Mouse (Mus musculus): ENCODE results near the gene Rnf135. TPM values are rescaled to one million over a fixed set of nuclear protein-coding genes. Genes with fewer than 3 reads are reported as not detected.

The Rnf135 gene
- polyA plus RNA-seq, 1 experiment from 2014 or later = 14.5 TPM

DNA sequence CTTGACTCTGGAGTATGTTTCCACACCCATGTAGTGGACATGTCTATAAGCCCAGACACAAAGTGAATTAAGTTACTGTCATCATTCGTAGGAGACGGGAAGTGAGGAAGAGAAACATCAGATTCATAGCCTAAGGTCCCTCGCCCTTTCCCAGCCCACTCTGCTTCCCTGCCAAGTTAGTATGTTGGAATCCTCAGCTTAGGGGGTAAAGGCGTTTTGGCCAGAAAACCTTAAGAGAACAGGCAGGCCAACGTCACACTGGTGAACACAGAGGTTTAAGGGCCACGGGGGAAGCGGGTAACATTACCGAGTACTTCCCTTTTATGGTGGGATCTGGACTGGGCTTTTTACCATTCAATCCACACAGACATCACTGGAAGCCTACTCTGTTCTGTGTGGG lies 28.1 kb upstream of the Rnf135 start:
- Histone ChIP-seq H3K27me3 (ENCODE audit: control insufficient read depth, insufficient read depth, low read length) (peaks cover 17% of the 10 kb centered on the region), H3K4me2 (ENCODE audit: low read depth, low read length) (no peak overlapping the region)
- WGBS = 86% methylated on average over 8 of the region's 8 CpGs

DNA sequence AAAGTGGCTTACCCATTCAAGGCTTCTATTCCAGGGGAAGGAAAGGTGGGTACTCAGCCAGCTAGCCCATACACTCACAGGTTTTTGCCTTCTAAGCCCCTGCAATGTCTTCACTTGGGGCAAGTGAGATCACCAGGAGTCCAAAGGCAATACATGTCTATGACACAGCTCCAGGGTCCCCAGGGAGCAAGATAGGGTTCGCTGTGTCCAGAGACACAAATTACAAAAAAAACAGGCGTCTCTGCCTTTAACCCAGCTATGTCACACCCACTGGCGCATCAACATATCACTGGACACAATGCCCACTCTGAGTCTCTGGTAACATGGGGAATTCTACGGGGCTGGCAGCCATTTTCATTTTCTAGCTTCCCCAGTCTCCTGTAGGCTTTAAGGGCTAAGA lies 27.7 kb upstream of the Rnf135 start:
- WGBS = 82% methylated on average over 4 of the region's 4 CpGs
- ATAC-seq (replicated peaks; ENCODE audit: extremely low read depth, insufficient read depth, low FRiP score) = no peak
- no peaks in the 10 kb centered on the region for H3K36me3 ChIP-seq (ENCODE audit: control insufficient read depth, insufficient read depth)

More for the DNA sequence above, 28.1 kb upstream of the Rnf135 start:
- Histone ChIP-seq H3K9ac (ENCODE audit: low read length) (no peak overlapping the region), H3K9me3 (replicated peaks; ENCODE audit: control insufficient read depth, low read length) (no peaks in the 10 kb centered on the region), H3K27ac (ENCODE audit: low read length) (no peak overlapping the region), H3K4me1 (ENCODE audit: control insufficient read depth, insufficient read depth, low read length) (0 out of 2 replicates have a peak, but pooled peaks cover 2% of the 10 kb centered on the region), H3K36me3 (ENCODE audit: control insufficient read depth, insufficient read depth) (no peaks in the 10 kb centered on the region), H3K4me3 (ENCODE audit: low read length) (no peak overlapping the region)
- ATAC-seq (replicated peaks; ENCODE audit: extremely low read depth, insufficient read depth, low FRiP score) = no peak

DNA sequence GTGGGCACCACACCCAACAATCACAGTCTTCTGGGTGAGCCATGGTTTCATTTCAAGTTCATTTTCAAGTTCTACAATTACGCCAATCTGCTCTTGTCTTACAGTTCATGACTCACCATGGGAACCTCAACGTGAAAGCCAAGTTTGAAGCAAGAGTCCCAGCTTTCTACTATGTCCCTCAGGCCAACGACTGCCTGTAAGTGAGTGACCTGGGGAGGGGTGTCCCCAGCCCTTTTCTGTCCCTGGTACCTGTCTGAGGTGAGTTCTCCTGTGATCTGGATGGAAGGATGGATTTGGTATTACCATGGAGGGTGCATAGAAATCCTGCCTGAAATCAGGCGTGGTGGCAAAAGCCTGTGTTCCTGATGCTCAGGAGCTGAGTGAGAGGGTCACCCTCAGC lies 26.8 kb upstream of the Rnf135 start:
- H3K4me3 ChIP-seq (ENCODE audit: low read length) = no peak overlapping the region
- H3K36me3 ChIP-seq (ENCODE audit: control insufficient read depth, insufficient read depth) = no peaks in the 10 kb centered on the region
- 0 out of 2 replicates have a peak, but pooled peaks cover 2% of the 10 kb centered on the region for H3K4me1 ChIP-seq (ENCODE audit: control insufficient read depth, insufficient read depth, low read length)
- no peak overlapping the region for H3K9ac ChIP-seq (ENCODE audit: low read length)
- no peak for ATAC-seq (replicated peaks; ENCODE audit: extremely low read depth, insufficient read depth, low FRiP score)
- peaks cover 17% of the 10 kb centered on the region for H3K27me3 ChIP-seq (ENCODE audit: control insufficient read depth, insufficient read depth, low read length)
- H3K9me3 ChIP-seq (replicated peaks; ENCODE audit: control insufficient read depth, low read length) = no peaks in the 10 kb centered on the region
- H3K4me2 ChIP-seq (ENCODE audit: low read depth, low read length) = no peak overlapping the region
- no peak overlapping the region for H3K27ac ChIP-seq (ENCODE audit: low read length)
- 74% methylated on average over 4 of the region's 4 CpGs for WGBS

More for the DNA sequence above, 27.7 kb upstream of the Rnf135 start:
- Histone ChIP-seq H3K4me3 (ENCODE audit: low read length) (no peak overlapping the region), H3K4me1 (ENCODE audit: control insufficient read depth, insufficient read depth, low read length) (0 out of 2 replicates have a peak, but pooled peaks cover 2% of the 10 kb centered on the region), H3K4me2 (ENCODE audit: low read depth, low read length) (no peak overlapping the region), H3K27me3 (ENCODE audit: control insufficient read depth, insufficient read depth, low read length) (peaks cover 17% of the 10 kb centered on the region), H3K27ac (ENCODE audit: low read length) (no peak overlapping the region), H3K9ac (ENCODE audit: low read length) (no peak overlapping the region), H3K9me3 (replicated peaks; ENCODE audit: control insufficient read depth, low read length) (no peaks in the 10 kb centered on the region)

DNA sequence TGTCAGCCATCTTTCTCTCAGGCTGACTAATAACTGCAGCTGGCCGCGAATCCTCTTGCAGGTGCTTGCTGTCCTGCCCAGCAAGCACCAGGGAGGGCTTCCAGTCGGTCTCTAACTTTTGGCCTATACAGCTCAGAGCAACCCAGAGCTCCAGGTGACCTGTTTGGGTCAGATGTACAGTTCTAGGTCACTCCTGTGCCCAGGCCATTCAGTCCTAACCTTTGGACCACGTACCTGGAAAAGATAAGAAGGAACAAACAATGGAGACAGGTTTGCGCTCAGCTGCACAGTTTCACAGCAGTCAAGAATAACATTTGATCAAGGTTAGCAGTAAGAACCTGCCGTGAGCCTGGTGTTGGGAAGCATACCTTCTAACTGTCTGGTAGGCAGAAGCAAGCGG lies 24.6 kb upstream of the Rnf135 start:
- peaks cover 14% of the 10 kb centered on the region for H3K27me3 ChIP-seq (ENCODE audit: control insufficient read depth, insufficient read depth, low read length)
- no peaks in the 10 kb centered on the region for H3K36me3 ChIP-seq (ENCODE audit: control insufficient read depth, insufficient read depth)
- no peaks in the 10 kb centered on the region for H3K4me1 ChIP-seq (ENCODE audit: control insufficient read depth, insufficient read depth, low read length)
- H3K4me2 ChIP-seq (ENCODE audit: low read depth, low read length) = no peak overlapping the region
- WGBS = 80% methylated on average over 7 of the region's 7 CpGs
- H3K4me3 ChIP-seq (ENCODE audit: low read length) = no peak overlapping the region
- H3K9me3 ChIP-seq (replicated peaks; ENCODE audit: control insufficient read depth, low read length) = no peaks in the 10 kb centered on the region
- ATAC-seq (replicated peaks; ENCODE audit: extremely low read depth, insufficient read depth, low FRiP score) = no peak
- H3K27ac ChIP-seq (ENCODE audit: low read length) = no peak overlapping the region
- no peak overlapping the region for H3K9ac ChIP-seq (ENCODE audit: low read length)

DNA sequence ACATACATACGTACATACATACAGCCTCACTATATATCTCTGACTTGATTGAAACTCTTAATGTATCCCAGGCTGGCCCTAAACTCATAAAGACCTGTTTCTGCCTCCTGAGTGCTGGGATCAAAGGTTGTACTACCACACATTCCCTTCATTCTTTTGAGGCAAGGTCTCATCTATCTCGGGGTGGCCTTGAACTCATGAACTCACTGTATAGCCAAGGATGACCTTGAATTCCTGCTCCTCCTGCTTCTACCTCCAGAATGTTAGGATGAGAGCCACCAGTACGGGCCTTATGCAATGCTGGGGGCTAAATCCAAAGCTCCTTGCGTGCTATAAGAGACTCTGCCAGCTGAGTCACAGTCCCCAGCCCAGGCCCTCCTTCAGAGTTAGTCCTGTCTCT lies 22.6 kb upstream of the Rnf135 start:
- Histone ChIP-seq H3K4me3 (ENCODE audit: low read length) (no peak overlapping the region), H3K27ac (ENCODE audit: low read length) (no peak overlapping the region), H3K9me3 (replicated peaks; ENCODE audit: control insufficient read depth, low read length) (no peaks in the 10 kb centered on the region), H3K4me2 (ENCODE audit: low read depth, low read length) (no peak overlapping the region), H3K9ac (ENCODE audit: low read length) (no peak overlapping the region), H3K27me3 (ENCODE audit: control insufficient read depth, insufficient read depth, low read length) (no peaks in the 10 kb centered on the region; the same call in 1 of the 2 replicates), H3K36me3 (ENCODE audit: control insufficient read depth, insufficient read depth) (no peaks in the 10 kb centered on the region), H3K4me1 (ENCODE audit: control insufficient read depth, insufficient read depth, low read length) (no peaks in the 10 kb centered on the region)
- ATAC-seq (replicated peaks; ENCODE audit: extremely low read depth, insufficient read depth, low FRiP score) = no peak
- 82% methylated on average over 4 of the region's 4 CpGs for WGBS

DNA sequence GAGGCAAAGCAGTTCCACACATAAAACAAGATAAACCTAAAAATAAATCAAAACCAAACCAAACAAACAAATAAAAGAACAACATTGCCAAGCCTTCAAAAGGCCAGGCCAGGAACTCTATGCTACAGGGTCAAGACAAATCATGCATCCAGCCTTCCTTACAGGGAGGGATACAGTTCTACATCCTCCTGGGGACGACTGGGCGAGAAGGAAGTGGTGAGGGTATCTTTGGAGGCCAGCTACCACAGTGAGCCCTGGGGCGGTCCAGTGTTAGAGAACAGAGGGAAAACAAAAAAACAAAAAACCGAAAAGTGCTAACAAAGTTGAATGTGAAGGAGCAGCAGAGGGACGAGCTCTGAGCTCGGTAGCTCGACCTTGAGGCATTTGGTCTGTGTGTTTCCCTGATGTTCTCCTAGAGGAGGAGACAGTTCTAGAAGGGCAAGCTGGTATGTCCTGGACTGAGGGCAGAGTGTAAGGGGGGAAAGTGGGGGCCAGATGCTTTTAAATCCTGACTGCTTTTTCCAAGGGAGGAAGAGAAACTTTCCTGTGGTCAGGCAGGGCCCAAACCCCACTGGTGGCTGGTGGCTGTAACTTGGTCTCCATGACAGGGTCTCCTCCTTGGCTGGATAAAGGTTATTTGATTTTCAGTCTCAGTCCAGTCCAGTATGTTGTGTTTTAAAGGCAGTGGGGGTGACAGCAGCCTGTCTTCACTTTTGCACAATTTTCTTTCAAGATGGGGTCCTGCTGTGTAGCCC lies 20.1 kb upstream of the Rnf135 start:
- Histone ChIP-seq H3K9ac (ENCODE audit: low read length) (no peak overlapping the region), H3K4me1 (ENCODE audit: control insufficient read depth, insufficient read depth, low read length) (no peaks in the 10 kb centered on the region), H3K4me2 (ENCODE audit: low read depth, low read length) (no peak overlapping the region), H3K4me3 (ENCODE audit: low read length) (no peak overlapping the region), H3K27ac (ENCODE audit: low read length) (no peak overlapping the region), H3K27me3 (ENCODE audit: control insufficient read depth, insufficient read depth, low read length) (no peaks in the 10 kb centered on the region; the same call in 1 of the 2 replicates), H3K9me3 (replicated peaks; ENCODE audit: control insufficient read depth, low read length) (no peaks in the 10 kb centered on the region), H3K36me3 (ENCODE audit: control insufficient read depth, insufficient read depth) (no peaks in the 10 kb centered on the region)
- no peak for ATAC-seq (replicated peaks; ENCODE audit: extremely low read depth, insufficient read depth, low FRiP score)
- 59% methylated on average over 7 of the region's 7 CpGs for WGBS

DNA sequence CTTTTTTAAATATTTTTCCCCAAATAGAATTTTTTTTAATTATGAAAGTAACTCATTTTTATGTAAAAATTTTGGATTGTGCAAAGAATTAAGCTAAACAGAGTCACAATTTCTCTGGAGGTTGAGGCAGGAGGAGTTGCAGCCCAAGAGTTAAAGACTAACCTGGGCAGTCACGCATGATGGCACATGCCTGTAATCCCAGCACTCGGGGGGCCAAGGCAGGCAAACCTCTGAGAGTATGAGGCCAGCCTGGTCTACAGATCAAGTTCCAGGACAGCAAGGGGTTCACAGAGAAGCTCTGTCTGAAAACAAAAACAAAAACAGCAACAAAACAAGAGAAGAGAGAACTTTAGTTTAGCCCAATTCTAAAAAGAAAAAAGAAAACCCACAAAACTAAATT lies 19.4 kb upstream of the Rnf135 start:
- no peak overlapping the region for H3K4me3 ChIP-seq (ENCODE audit: low read length)
- no peak overlapping the region for H3K27ac ChIP-seq (ENCODE audit: low read length)
- WGBS = 68% methylated on average over 2 of the region's 2 CpGs
- no peaks in the 10 kb centered on the region for H3K4me1 ChIP-seq (ENCODE audit: control insufficient read depth, insufficient read depth, low read length)
- H3K9ac ChIP-seq (ENCODE audit: low read length) = no peak overlapping the region
- no peak for ATAC-seq (replicated peaks; ENCODE audit: extremely low read depth, insufficient read depth, low FRiP score)
- no peaks in the 10 kb centered on the region for H3K36me3 ChIP-seq (ENCODE audit: control insufficient read depth, insufficient read depth)
- no peaks in the 10 kb centered on the region; the same call in 1 of the 2 replicates for H3K27me3 ChIP-seq (ENCODE audit: control insufficient read depth, insufficient read depth, low read length)
- H3K4me2 ChIP-seq (ENCODE audit: low read depth, low read length) = no peak overlapping the region
- H3K9me3 ChIP-seq (replicated peaks; ENCODE audit: control insufficient read depth, low read length) = no peaks in the 10 kb centered on the region

DNA sequence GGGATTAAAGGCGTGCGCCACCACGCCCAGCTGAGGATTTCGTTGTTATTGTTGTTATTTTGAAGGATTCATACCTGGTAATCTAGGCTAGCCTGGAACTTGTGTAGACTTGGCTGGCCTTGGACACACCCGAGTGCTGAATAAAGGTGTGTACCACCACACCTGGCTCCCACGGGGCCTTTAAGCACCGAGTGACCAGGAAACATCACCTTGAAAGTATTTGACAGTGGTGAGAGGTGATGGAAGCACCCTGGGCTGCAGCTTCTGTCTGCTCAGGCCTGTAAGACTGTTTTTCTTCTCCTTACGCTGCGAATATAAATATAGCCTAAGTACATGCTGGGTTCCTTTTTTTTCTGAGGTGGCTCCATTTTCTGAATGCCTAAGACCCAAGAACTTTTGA lies 15.5 kb upstream of the Rnf135 start:
- Histone ChIP-seq H3K4me3 (ENCODE audit: low read length) (no peak overlapping the region), H3K4me2 (ENCODE audit: low read depth, low read length) (no peak overlapping the region), H3K9ac (ENCODE audit: low read length) (no peak overlapping the region), H3K4me1 (ENCODE audit: control insufficient read depth, insufficient read depth, low read length) (no peaks in the 10 kb centered on the region), H3K36me3 (ENCODE audit: control insufficient read depth, insufficient read depth) (no peaks in the 10 kb centered on the region), H3K9me3 (replicated peaks; ENCODE audit: control insufficient read depth, low read length) (no peaks in the 10 kb centered on the region), H3K27me3 (ENCODE audit: control insufficient read depth, insufficient read depth, low read length) (no peaks in the 10 kb centered on the region), H3K27ac (ENCODE audit: low read length) (no peak overlapping the region)
- 86% methylated on average over 9 of the region's 9 CpGs for WGBS
- ATAC-seq (replicated peaks; ENCODE audit: extremely low read depth, insufficient read depth, low FRiP score) = no peak

DNA sequence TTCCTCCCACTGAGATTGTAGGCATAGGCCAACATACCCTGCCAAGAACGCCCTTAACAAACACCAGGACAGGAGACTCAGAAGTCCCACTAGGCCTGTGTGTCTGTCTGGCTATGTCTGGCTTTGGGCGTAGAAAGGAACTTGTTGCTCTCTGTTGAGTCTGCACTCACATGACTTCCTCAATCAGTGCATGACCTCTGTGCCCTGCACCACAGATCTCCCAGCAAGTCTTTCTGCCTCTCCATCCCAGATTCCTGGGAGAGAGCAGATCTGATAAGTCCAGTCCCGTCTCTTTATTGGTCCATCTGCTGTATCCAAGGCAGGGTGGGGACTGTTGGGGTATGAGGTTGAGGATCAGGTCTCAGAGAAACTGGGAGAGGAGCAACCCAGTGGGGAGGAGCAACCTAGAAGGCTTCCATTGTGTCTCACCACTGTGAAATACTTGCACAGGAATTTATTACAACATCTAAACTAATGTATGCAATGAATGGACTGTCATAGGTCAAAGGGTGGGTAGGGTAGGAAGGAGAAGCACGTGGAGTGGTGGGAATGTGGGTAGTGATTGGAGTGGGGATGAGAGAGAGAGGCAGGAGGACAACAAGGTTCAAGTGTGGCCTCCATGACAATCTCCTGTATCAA lies 14.9 kb upstream of the Rnf135 start:
- whole genome bisulfite sequencing = 67% methylated on average over 4 of the region's 4 CpGs
- H3K4me2 ChIP-seq (ENCODE audit: low read depth, low read length) = no peak overlapping the region
- H3K36me3 ChIP-seq (ENCODE audit: control insufficient read depth, insufficient read depth) = no peaks in the 10 kb centered on the region
- H3K9ac ChIP-seq (ENCODE audit: low read length) = no peak overlapping the region
- no peaks in the 10 kb centered on the region for H3K27me3 ChIP-seq (ENCODE audit: control insufficient read depth, insufficient read depth, low read length)
- H3K27ac ChIP-seq (ENCODE audit: low read length) = no peak overlapping the region
- no peaks in the 10 kb centered on the region for H3K9me3 ChIP-seq (replicated peaks; ENCODE audit: control insufficient read depth, low read length)
- ATAC-seq (replicated peaks; ENCODE audit: extremely low read depth, insufficient read depth, low FRiP score) = no peak
- H3K4me1 ChIP-seq (ENCODE audit: control insufficient read depth, insufficient read depth, low read length) = no peaks in the 10 kb centered on the region
- H3K4me3 ChIP-seq (ENCODE audit: low read length) = no peak overlapping the region
